ENCODE assay signal across 12 mouse cellular contexts in the genomic region with DNA sequence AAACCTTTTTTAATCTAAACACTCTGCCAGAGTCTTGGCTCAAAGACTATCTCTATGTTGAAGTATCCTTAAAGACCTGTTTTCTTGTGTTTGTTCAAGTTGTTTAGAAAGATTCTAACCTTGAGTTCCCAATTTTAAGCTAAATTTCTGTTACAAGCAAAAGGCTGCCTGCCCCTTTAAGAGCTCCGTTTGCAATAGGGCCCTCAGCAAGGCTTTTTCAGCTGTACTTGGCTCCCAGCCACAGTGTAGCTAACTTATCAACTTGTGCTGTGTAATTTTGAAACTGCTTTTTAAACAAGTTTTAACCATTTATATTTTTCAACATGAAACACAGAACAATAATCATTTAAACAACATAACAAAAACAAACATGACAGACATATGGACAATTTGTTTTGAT. TPM values are rescaled to one million over a fixed set of nuclear protein-coding genes. Genes with fewer than 3 reads are reported as not detected.
DNase-seq lines count a peak whose midpoint lies in the region; ATAC-seq lines count a peak whose summit lies in the region.
"Not testable (repeated sequence)": the region's sequence is repeated elsewhere in the genome, so short reads cannot be mapped to it uniquely, and the experiment has no call there.
"Had no signal": no experiment of that assay in that cellular context is flagged by ENCODE, and none has a peak within 500 bp of the region (broad histone marks: within the 10 kb centered on the region; RNA-seq: fewer than 3 reads in every experiment).

No protein-coding gene starts in this region.

- peak overlapping the region; percentile 41; the same call in 1 of the 2 replicates for H3K4me2 ChIP-seq in heart, embryonic 13.5 days

- H3K27ac ChIP-seq in heart, embryonic 13.5 days (replicated peaks) = not testable (repeated sequence)

- H3K4me3 ChIP-seq in heart, embryonic 13.5 days = not testable (repeated sequence)

- not testable (repeated sequence) for H3K27me3 ChIP-seq in heart, embryonic 13.5 days (replicated peaks)

- not testable (repeated sequence) for H3K4me1 ChIP-seq in heart, embryonic 13.5 days

- 5% methylated on average over 1 of the region's 1 CpGs for WGBS in heart, embryonic 13.5 days

- peak; percentile 39 for DNase-seq in adrenal gland, postnatal 10 days
- peak; percentile 88 for DNase-seq in heart, adult 11 months
- peak; percentile 17 for DNase-seq in kidney, adult 18-20 months
- peak; percentile 43 for DNase-seq in kidney, postnatal 10 days
- DNase-seq in kidney, postnatal 36 days = peak; percentile 25 to 29
- peak; percentile 51 for DNase-seq in lung, postnatal 10 days
- DNase-seq in lung, postnatal 36 days = peak; percentile 68

- H3K9ac ChIP-seq in heart, embryonic 13.5 days = not testable (repeated sequence)

- ATAC-seq in heart, embryonic 13.5 days (ENCODE audit: extremely low read depth, insufficient number of reproducible peaks, low FRiP score, low TSS enrichment) = not testable (repeated sequence)

- not testable (repeated sequence) for H3K9me3 ChIP-seq in heart, embryonic 13.5 days

- not testable (repeated sequence) for H3K36me3 ChIP-seq in heart, embryonic 13.5 days

RNA-seq across cellular contexts. Expression of gene AU021092, which starts 4.4 kb away (rescaled TPM):
- total RNA-seq in adrenal gland, postnatal 10 days (2021) = 10 to 100 TPM; 13.5 to 14.8 TPM
- polyA plus RNA-seq in heart, embryonic 13.5 days (2015; fragmentation: Nextera tagmentation; extraction: Ambion mirVana) = 3.0 and 3.7 TPM in 2 replicates
- total RNA-seq: CH12.LX; common myeloid progenitor, adult 5-6 weeks; G1E; hematopoietic stem cell, adult 5-6 weeks had no signal
- polyA plus RNA-seq: G1E had no signal

RNA-seq across cellular contexts. Expression of gene Alg1, which starts 6.9 kb away (rescaled TPM):
- total RNA-seq in adrenal gland, postnatal 10 days (2021) = 10 to 100 TPM; 28.1 to 28.7 TPM
- polyA plus RNA-seq in heart, embryonic 13.5 days (2015; fragmentation: Nextera tagmentation; extraction: Ambion mirVana) = 22.2 and 25.0 TPM in 2 replicates

RNA-seq across cellular contexts. Expression of gene Nagpa, which starts 22.7 kb away (rescaled TPM):
- total RNA-seq in adrenal gland, postnatal 10 days (2021) = 10 to 100 TPM; 19.3 to 20.2 TPM
- polyA plus RNA-seq in heart, embryonic 13.5 days (2015; fragmentation: Nextera tagmentation; extraction: Ambion mirVana) = 14.4 and 16.3 TPM in 2 replicates

RNA-seq across cellular contexts. Expression of gene Eef2kmt, which starts 29.2 kb away (rescaled TPM):
- 10 to 100 TPM; 30.4 to 36.6 TPM for total RNA-seq in adrenal gland, postnatal 10 days (2021)
- polyA plus RNA-seq in heart, embryonic 13.5 days (2015; fragmentation: Nextera tagmentation; extraction: Ambion mirVana) = 23.5 and 25.7 TPM in 2 replicates

Comparison
In these comparisons a context has a peak if more than half of its experiments do, and no peak if none do; other contexts are left out.
1. DNase-seq: peak in every context shown above with its lines; median percentile 88 in heart, adult 11 months; 68 in lung, postnatal 36 days; 51 in lung, postnatal 10 days; 43 in kidney, postnatal 10 days; 39 in adrenal gland, postnatal 10 days; 27 in kidney, postnatal 36 days; 17 in kidney, adult 18-20 months.